Mouse (Mus musculus) limb, embryonic 14.5 days (tissue): ENCODE measurements around the gene Sirt6. TPM values are rescaled to one million over a fixed set of nuclear protein-coding genes. Genes with fewer than 3 reads are reported as not detected.

Source experiments
- ATAC-seq: fragments of 200-750 bp; cut with Nextera tagmentation; 2 replicates; pipeline ENCODE4 v1.8.0; 2017; ENCODE audit warnings: low read depth, moderate number of reproducible peaks, moderate TSS enrichment; ENCODE audit not compliant: low FRiP score
- DNase-seq: peaks from one replicate; pipeline ENCODE4 v3.0.0-alpha.2; 2015; ENCODE audit warnings: low spot score
- H3K27ac ChIP-seq: fragments of 300-500 bp; sonication (generic); replicated peaks from 2 replicates; pipeline ENCODE4 v1.5.1; 2014; ENCODE audit warnings: low read depth, mild to moderate bottlenecking, low read length, moderate library complexity, mixed read lengths
- H3K27me3 ChIP-seq: fragments of 300-500 bp; sonication (generic); 2 replicates; pipeline ENCODE4 v1.6.1; 2014; ENCODE audit warnings: low read length, mixed read lengths; ENCODE audit not compliant: control insufficient read depth, insufficient read depth
- H3K36me3 ChIP-seq: fragments of 300-500 bp; sonication (generic); 2 replicates; pipeline ENCODE4 v1.6.1; 2014; ENCODE audit warnings: mild to moderate bottlenecking, low read length, moderate library complexity, mixed read lengths; ENCODE audit not compliant: control insufficient read depth, insufficient read depth
- H3K4me1 ChIP-seq: fragments of 300-500 bp; sonication (generic); 2 replicates; pipeline ENCODE4 v1.6.1; 2014; ENCODE audit warnings: antibody characterized with exemption, low read length, mixed read lengths; ENCODE audit not compliant: control insufficient read depth, insufficient read depth
- H3K4me2 ChIP-seq: fragments of 300-500 bp; sonication (generic); replicated peaks from 2 replicates; pipeline ENCODE4 v1.6.1; 2014; ENCODE audit warnings: low read depth, mild to moderate bottlenecking, low read length, moderate library complexity; ENCODE audit not compliant: severe bottlenecking
- H3K4me3 ChIP-seq: fragments of 300-500 bp; sonication (generic); replicated peaks from 2 replicates; pipeline ENCODE4 v1.5.1; 2014; ENCODE audit warnings: low read length
- H3K9ac ChIP-seq: fragments of 300-500 bp; sonication (generic); 2 replicates; pipeline ENCODE4 v1.6.1; 2014; ENCODE audit warnings: mild to moderate bottlenecking, low read depth, low read length, moderate library complexity; ENCODE audit not compliant: severe bottlenecking
- H3K9me3 ChIP-seq: fragments of 300-500 bp; sonication (generic); 2 replicates; pipeline ENCODE4 v1.6.1; 2016; ENCODE audit warnings: low read length; ENCODE audit not compliant: control insufficient read depth
- POLR2A ChIP-seq: fragments of 200-500 bp; IDR thresholded peaks from 2 replicates; pipeline ENCODE4 v1.8.0; 2012; ENCODE audit warnings: inconsistent platforms, mild to moderate bottlenecking, moderate library complexity, borderline replicate concordance; ENCODE audit not compliant: insufficient read depth, insufficient read length; ENCODE audit errors: extremely low read depth
- WGBS: fragments of 180-500 bp; shearing (Covaris S2); extraction: QIAGEN DNeasy Blood & Tissue Kit; methylation state at CpG from one replicate; pipeline ENCODE4 v1.1.7; 2014; 5-methylcytosine and 5-hydroxymethylcytosine counted together
- polyA plus RNA-seq, 2 experiments: library from polyadenylated mRNA; depleted of rRNA in 1 of 2; stranded (reverse) in 1 of 2; unstranded in 1 of 2; fragments of >200 nt; fragmentation: Nextera tagmentation in 1 of 2; extraction: Ambion mirVana in 1 of 2; gene quantifications; 2 replicates each; pipeline versions ENCODE4 v1.2.1 to v1.2.3; 2012 to 2014

The Sirt6 gene
- polyA plus RNA-seq, 2 experiments = 39.5 to 70.7 TPM

GRCm38 (mm10) chr10:81592631-81593030, 35.0 kb downstream of the Sirt6 start:
- H3K4me1 ChIP-seq = peaks cover 27% of the 10 kb centered on the region
- no peak overlapping the region for H3K4me3 ChIP-seq
- H3K36me3 ChIP-seq = peaks cover 24% of the 10 kb centered on the region
- no peaks in the 10 kb centered on the region for H3K9me3 ChIP-seq
- H3K4me2 ChIP-seq = no peak overlapping the region
- no peak overlapping the region for H3K9ac ChIP-seq
- no peaks in the 10 kb centered on the region for H3K27me3 ChIP-seq
- no peak for TF ChIP-seq POLR2A
- WGBS = 74% methylated on average over 7 of the region's 7 CpGs
- DNase-seq (no peak), ATAC-seq (no peak)
- no peak overlapping the region for H3K27ac ChIP-seq

GRCm38 (mm10) chr10:81591846-81592245, 35.8 kb downstream of the Sirt6 start:
- peaks cover 19% of the 10 kb centered on the region for H3K4me1 ChIP-seq
- no peak for ATAC-seq

GRCm38 (mm10) chr10:81588739-81589138, 38.9 kb downstream of the Sirt6 start:
- Histone ChIP-seq H3K27ac (no peak overlapping the region), H3K9me3 (no peaks in the 10 kb centered on the region), H3K9ac (no peak overlapping the region), H3K4me3 (no peak overlapping the region), H3K4me2 (no peak overlapping the region), H3K4me1 (no peaks in the 10 kb centered on the region), H3K27me3 (no peaks in the 10 kb centered on the region), H3K36me3 (peaks cover 61% of the 10 kb centered on the region)
- DNase-seq (no peak), ATAC-seq (no peak)
- no peak for TF ChIP-seq POLR2A
- WGBS = 62% methylated on average over 7 of the region's 7 CpGs

More at GRCm38 (mm10) chr10:81591846-81592245, 35.8 kb downstream of the Sirt6 start:
- Histone ChIP-seq H3K27ac (no peak overlapping the region), H3K36me3 (peaks cover 32% of the 10 kb centered on the region), H3K4me2 (no peak overlapping the region), H3K9ac (no peak overlapping the region), H3K27me3 (no peaks in the 10 kb centered on the region), H3K9me3 (no peaks in the 10 kb centered on the region), H3K4me3 (no peak overlapping the region)
- WGBS = 61% methylated on average over 8 of the region's 9 CpGs
- TF ChIP-seq POLR2A = no peak
- DNase-seq = no peak

GRCm38 (mm10) chr10:81583347-81583746, 44.2 kb downstream of the Sirt6 start:
- Histone ChIP-seq H3K9ac (no peak overlapping the region), H3K4me3 (no peak overlapping the region), H3K27ac (no peak overlapping the region), H3K9me3 (no peaks in the 10 kb centered on the region), H3K4me1 (peaks cover 6% of the 10 kb centered on the region; the same call in 1 of the 2 replicates), H3K36me3 (peaks cover 68% of the 10 kb centered on the region), H3K27me3 (no peaks in the 10 kb centered on the region), H3K4me2 (no peak overlapping the region)
- WGBS = 70% methylated on average over 6 of the region's 6 CpGs
- TF ChIP-seq POLR2A = no peak
- no peak for DNase-seq
- no peak for ATAC-seq

DNA sequence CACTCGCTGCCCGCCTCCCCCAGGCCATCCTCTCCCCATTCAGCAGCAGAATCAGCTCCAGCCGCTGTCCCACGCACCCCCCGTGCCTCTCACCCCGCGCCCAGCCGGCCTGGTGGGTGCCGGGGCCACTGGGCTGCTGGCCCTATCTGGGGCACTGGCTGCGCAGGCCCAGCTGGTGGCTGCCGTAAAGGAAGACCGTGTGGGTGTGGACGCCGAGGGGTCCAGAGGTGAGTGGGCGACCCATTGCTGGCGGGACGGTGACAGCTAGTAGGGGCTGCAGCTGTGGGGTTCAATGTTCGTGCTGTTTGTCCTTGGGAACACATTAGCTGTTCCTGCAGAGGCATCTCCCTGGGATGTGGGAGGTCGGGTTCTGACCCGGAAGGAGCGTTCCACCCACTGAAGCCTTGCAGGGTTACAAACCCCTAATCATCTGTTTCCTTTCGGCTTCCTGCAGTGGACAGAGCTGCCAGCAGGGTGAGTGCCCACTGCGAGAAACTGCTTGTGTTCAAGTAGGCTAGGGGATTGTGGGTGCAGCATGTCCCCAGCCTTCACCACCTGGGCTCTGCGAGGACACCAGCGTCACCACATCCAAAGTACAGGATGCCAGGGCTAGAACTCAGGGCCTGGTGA, 47.0 kb downstream of the Sirt6 start:
- H3K36me3 ChIP-seq = peaks cover 40% of the 10 kb centered on the region
- H3K9me3 ChIP-seq = no peaks in the 10 kb centered on the region
- no peak for ATAC-seq
- no peaks in the 10 kb centered on the region for H3K27me3 ChIP-seq
- H3K27ac ChIP-seq = no peak overlapping the region
- 51% methylated on average over 25 of the region's 25 CpGs for WGBS
- no peak overlapping the region for H3K9ac ChIP-seq
- DNase-seq = no peak
- TF ChIP-seq POLR2A = no peak
- H3K4me3 ChIP-seq = no peak overlapping the region
- peaks cover 15% of the 10 kb centered on the region for H3K4me1 ChIP-seq
- no peak overlapping the region; the same call in 1 of the 2 replicates for H3K4me2 ChIP-seq

- Histone ChIP-seq H3K9me3 (no peaks in the 10 kb centered on the region), H3K4me3 (no peak overlapping the region), H3K27me3 (no peaks in the 10 kb centered on the region), H3K27ac (no peak overlapping the region), H3K4me2 (no peak overlapping the region), H3K4me1 (peaks cover 15% of the 10 kb centered on the region), H3K9ac (no peak overlapping the region), H3K36me3 (peaks cover 34% of the 10 kb centered on the region)
- no peak for TF ChIP-seq POLR2A
- DNase-seq (no peak), ATAC-seq (no peak)
- WGBS = 56% methylated on average over 4 of the region's 4 CpGs
These were observed 47.6 kb downstream of the Sirt6 start for GRCm38 (mm10) chr10:81579967-81580366.
